Mouse (Mus musculus) cerebellum, adult 18-20 months (tissue): ENCODE data around the gene 4930564D02Rik.

Source experiments
- DNase-seq, 2 experiments: peaks; one replicate each; pipeline ENCODE4 v3.0.0; 2021

The 4930564D02Rik gene

GRCm38 (mm10) chr3:105114269-105114668, 47.6 kb downstream of the 4930564D02Rik start:
- peak; percentile 73 to 78 for DNase-seq

- peak; percentile 67 to 68 for DNase-seq
Measured at GRCm38 (mm10) chr3:105116596-105116995, 50.0 kb downstream of the 4930564D02Rik start.

- peak; percentile 58 for DNase-seq
Measured at GRCm38 (mm10) chr3:105123776-105124175, 57.1 kb downstream of the 4930564D02Rik start.

GRCm38 (mm10) chr3:105127881-105128280, 61.2 kb downstream of the 4930564D02Rik start:
- DNase-seq, result no peak
